Mouse (Mus musculus): Measurements from ENCODE around the gene Akap13. TPM values are rescaled to one million over a fixed set of nuclear protein-coding genes. Genes with fewer than 3 reads are reported as not detected.

The Akap13 gene
- polyA plus RNA-seq, 1 experiment from 2014 or later: 52.9 TPM

DNA sequence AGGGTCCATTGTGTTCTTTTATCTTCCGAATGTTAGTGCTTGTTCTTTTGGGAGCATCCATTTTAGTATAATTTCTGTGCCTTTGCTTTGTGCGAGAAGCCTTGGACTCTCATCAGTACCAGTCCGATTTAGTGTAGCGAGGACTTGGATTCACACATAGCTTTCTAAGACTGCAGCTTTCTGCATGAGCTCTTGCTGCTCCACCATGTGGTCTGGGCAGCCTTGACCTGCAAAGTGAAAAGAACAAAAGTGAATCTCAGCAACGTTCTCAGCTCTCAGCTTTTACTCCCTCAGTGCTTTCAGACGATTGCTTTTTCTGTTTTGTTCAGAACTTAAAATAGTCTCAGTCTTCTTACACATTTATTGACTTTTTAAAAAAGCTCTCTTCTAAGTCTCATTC is 65.2 kb downstream of the Akap13 start:
- ATAC-seq: no peak
- no peak for DNase-seq (ENCODE audit: low spot score)
- Histone ChIP-seq H3K27ac (ENCODE audit: low read length) (no peak overlapping the region), H3K9me3 (ENCODE audit: low read length) (no peaks in the 10 kb centered on the region), H3K4me1 (ENCODE audit: insufficient read depth, low read depth, low read length) (peaks cover 16% of the 10 kb centered on the region; the same call in 1 of the 2 replicates), H3K27me3 (replicated peaks; ENCODE audit: insufficient read depth, low read length) (no peaks in the 10 kb centered on the region), H3K4me3 (ENCODE audit: low read depth, low read length) (no peak overlapping the region), H3K9ac (replicated peaks; ENCODE audit: low read depth) (no peak overlapping the region), H3K4me2 (replicated peaks; ENCODE audit: low read depth, low read length) (no peak overlapping the region), H3K36me3 (ENCODE audit: insufficient read depth, low read length) (no peaks in the 10 kb centered on the region)
- 73% methylated on average over 6 of the region's 6 CpGs for WGBS
- no peak for TF ChIP-seq EP300 (IDR thresholded peaks at IDR 0.05)
- TF ChIP-seq CTCF (IDR thresholded peaks at IDR 0.05): no peak

DNA sequence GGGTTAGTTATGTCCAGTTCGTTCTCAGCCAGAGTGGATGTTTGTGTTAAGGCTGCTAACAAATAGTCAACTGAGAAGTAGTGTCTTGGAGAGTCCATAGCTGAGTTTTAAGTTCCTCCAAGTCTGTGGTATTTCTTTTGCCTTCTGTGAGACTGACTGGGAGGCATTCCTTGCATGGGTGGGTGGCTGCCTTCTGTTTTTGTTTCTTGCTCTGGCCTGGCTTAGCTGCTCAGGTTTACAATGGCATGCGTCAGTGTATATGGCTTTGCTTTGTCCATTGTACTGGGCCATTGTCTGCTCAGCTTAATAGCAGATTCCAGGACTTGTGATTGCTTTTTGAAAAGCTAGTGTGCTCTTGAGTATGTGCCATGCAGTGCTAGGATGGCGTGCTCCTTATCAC is 65.9 kb downstream of the Akap13 start:
- Histone ChIP-seq H3K4me2 (replicated peaks; ENCODE audit: low read depth, low read length) (no peak overlapping the region), H3K4me1 (ENCODE audit: insufficient read depth, low read depth, low read length) (peaks cover 16% of the 10 kb centered on the region; the same call in 1 of the 2 replicates), H3K27me3 (replicated peaks; ENCODE audit: insufficient read depth, low read length) (no peaks in the 10 kb centered on the region), H3K4me3 (ENCODE audit: low read depth, low read length) (no peak overlapping the region), H3K9me3 (ENCODE audit: low read length) (no peaks in the 10 kb centered on the region), H3K27ac (ENCODE audit: low read length) (no peak overlapping the region), H3K9ac (replicated peaks; ENCODE audit: low read depth) (no peak overlapping the region), H3K36me3 (ENCODE audit: insufficient read depth, low read length) (no peaks in the 10 kb centered on the region)
- DNase-seq (ENCODE audit: low spot score) (no peak), ATAC-seq (no peak)
- TF ChIP-seq CTCF (IDR thresholded peaks at IDR 0.05): no peak
- TF ChIP-seq EP300 (IDR thresholded peaks at IDR 0.05): no peak
- 39% methylated on average over 3 of the region's 3 CpGs for WGBS

DNA sequence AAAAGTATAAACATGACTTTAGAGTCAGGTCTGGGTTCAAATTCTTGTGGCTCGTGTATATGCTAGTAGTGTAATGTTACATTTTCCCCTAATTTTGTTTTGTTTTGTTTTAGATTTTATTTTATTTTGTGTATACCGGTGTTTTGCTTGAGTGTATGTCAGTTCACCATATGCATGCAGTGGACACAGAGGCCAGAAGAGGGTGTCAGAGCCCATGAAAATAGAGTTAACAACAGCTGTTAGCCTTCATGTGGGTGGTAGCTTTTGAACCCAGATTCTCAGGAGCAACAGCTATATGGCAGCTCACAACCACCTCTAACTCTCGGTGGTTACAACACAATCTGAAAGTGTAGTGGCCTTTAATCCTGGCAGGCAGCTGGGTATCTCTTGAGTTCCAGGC is 66.9 kb downstream of the Akap13 start:
- WGBS: 84% methylated on average over 3 of the region's 3 CpGs
- no peak for ATAC-seq
- H3K4me3 ChIP-seq (ENCODE audit: low read depth, low read length): no peak overlapping the region
- no peaks in the 10 kb centered on the region for H3K27me3 ChIP-seq (replicated peaks; ENCODE audit: insufficient read depth, low read length)
- no peak overlapping the region for H3K9ac ChIP-seq (replicated peaks; ENCODE audit: low read depth)
- no peaks in the 10 kb centered on the region for H3K36me3 ChIP-seq (ENCODE audit: insufficient read depth, low read length)
- H3K4me2 ChIP-seq (replicated peaks; ENCODE audit: low read depth, low read length): no peak overlapping the region
- TF ChIP-seq EP300 (IDR thresholded peaks at IDR 0.05) (no peak), CTCF (IDR thresholded peaks at IDR 0.05) (peak; percentile 51)
- H3K27ac ChIP-seq (ENCODE audit: low read length): no peak overlapping the region
- DNase-seq (ENCODE audit: low spot score): no peak
- H3K4me1 ChIP-seq (ENCODE audit: insufficient read depth, low read depth, low read length): peaks cover 20% of the 10 kb centered on the region; the same call in 1 of the 2 replicates
- H3K9me3 ChIP-seq (ENCODE audit: low read length): no peaks in the 10 kb centered on the region

DNA sequence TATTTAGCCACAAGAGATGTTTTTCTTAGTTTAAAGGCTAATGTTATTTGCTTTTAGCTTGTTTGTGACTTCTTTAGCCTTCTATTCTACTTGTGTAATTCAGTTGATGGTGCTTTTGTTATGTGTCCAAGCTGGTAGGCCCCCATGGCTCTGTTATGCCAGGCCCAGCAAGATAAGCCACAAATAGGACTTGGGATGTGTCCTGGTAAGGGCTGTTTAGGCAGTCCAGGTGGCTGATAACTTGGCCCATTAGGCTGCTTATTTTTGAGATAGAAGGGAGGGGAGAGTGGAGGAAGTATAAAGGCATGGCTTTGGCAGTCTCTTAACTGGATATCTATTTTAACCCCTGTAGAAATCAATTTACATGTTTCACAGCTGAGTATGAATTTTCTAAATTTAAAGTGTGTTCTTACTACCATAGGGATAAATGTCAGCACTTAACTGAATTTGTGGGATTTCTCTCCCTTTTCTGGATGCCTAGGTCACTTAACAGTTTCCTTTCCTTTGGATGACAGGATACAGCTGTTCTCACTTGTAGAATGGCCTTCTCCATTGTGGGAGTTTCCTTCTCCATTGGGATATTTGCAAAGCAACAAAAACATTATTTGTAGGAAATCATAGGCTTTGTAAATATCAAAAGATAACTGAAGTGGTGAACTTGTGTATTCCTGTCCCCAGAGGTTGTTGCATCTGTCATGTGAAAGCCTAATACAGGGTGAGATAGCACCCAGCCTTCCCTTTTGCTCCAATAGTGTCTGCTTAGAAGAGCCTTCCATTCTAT is 69.6 kb downstream of the Akap13 start:
- Histone ChIP-seq H3K9ac (replicated peaks; ENCODE audit: low read depth) (no peak overlapping the region), H3K36me3 (ENCODE audit: insufficient read depth, low read length) (no peaks in the 10 kb centered on the region), H3K4me1 (ENCODE audit: insufficient read depth, low read depth, low read length) (peaks cover 20% of the 10 kb centered on the region; the same call in 1 of the 2 replicates), H3K4me2 (replicated peaks; ENCODE audit: low read depth, low read length) (no peak overlapping the region), H3K4me3 (ENCODE audit: low read depth, low read length) (no peak overlapping the region), H3K9me3 (ENCODE audit: low read length) (no peaks in the 10 kb centered on the region), H3K27ac (ENCODE audit: low read length) (no peak overlapping the region), H3K27me3 (replicated peaks; ENCODE audit: insufficient read depth, low read length) (no peaks in the 10 kb centered on the region)
- ATAC-seq (no peak), DNase-seq (ENCODE audit: low spot score) (no peak)
- TF ChIP-seq EP300 (IDR thresholded peaks at IDR 0.05): no peak
- TF ChIP-seq CTCF (IDR thresholded peaks at IDR 0.05): no peak

DNA sequence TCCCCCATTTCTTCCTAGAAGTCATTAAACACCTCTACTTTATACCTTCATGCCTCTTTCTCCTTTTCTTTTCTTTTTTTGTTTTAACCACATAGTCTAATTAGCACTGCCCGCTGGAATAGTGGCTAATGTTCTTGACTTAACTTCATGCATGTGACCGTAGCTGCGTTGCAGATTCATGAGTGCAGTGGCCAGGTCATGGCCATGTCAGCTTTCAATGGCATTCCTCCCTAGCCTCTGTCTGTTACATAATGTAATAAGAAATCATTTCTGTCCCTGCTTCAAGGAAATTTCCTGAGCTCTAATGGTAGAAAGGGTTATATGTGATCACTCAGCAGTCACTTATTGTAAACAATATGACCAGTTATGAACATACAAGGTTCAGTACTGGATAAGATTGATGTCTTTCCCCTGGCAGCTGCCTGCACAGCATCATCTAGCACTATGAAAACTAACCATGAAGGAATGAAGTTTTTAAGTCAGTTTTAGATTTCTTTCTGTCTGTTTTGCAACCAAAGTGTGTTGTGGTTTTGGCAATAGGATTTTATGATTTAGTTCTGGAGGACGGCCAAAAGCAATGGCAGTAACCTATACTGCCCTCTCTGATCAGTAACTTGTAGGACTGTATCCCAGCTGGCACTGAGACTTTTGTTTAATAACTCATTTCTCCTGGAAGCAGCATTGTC is 70.5 kb downstream of the Akap13 start:
- DNase-seq (ENCODE audit: low spot score) (peak; percentile 70), ATAC-seq (peak; percentile 88)
- no peaks in the 10 kb centered on the region for H3K36me3 ChIP-seq (ENCODE audit: insufficient read depth, low read length)
- no peak overlapping the region for H3K27ac ChIP-seq (ENCODE audit: low read length)
- no peaks in the 10 kb centered on the region for H3K9me3 ChIP-seq (ENCODE audit: low read length)
- H3K4me3 ChIP-seq (ENCODE audit: low read depth, low read length): no peak overlapping the region
- H3K27me3 ChIP-seq (replicated peaks; ENCODE audit: insufficient read depth, low read length): no peaks in the 10 kb centered on the region
- WGBS: 44% methylated on average over 4 of the region's 4 CpGs
- no peak overlapping the region for H3K4me2 ChIP-seq (replicated peaks; ENCODE audit: low read depth, low read length)
- no peak overlapping the region for H3K9ac ChIP-seq (replicated peaks; ENCODE audit: low read depth)
- TF ChIP-seq CTCF (IDR thresholded peaks at IDR 0.05) (no peak), EP300 (IDR thresholded peaks at IDR 0.05) (0 out of 2 replicates have a peak, but pooled peaks have one; percentile 45)
- H3K4me1 ChIP-seq (ENCODE audit: insufficient read depth, low read depth, low read length): peaks cover 20% of the 10 kb centered on the region; the same call in 1 of the 2 replicates

DNA sequence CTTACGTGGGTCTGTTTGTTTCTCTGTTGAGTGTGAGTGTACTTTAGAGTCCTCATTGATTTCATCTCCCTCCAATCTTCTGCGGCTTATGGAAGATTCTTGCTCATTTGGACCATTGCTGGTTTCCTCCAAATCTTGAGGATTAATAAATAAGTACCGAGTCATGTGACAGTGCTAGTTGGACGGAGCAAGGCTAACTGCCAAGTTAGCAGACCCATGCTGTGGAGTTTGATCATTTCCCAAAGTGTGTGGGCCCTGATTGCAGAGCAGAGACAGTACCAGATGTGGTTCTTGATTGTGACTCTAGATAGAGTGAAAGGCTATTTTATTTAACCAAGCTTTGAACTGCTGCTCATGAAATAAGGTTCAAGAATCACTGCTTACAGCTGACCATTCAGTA is 73.4 kb downstream of the Akap13 start:
- DNase-seq (ENCODE audit: low spot score): no peak
- Histone ChIP-seq H3K9me3 (ENCODE audit: low read length) (no peaks in the 10 kb centered on the region), H3K4me1 (ENCODE audit: insufficient read depth, low read depth, low read length) (peaks cover 13% of the 10 kb centered on the region; the same call in 1 of the 2 replicates), H3K9ac (replicated peaks; ENCODE audit: low read depth) (no peak overlapping the region), H3K27ac (ENCODE audit: low read length) (no peak overlapping the region), H3K4me2 (replicated peaks; ENCODE audit: low read depth, low read length) (no peak overlapping the region), H3K36me3 (ENCODE audit: insufficient read depth, low read length) (no peaks in the 10 kb centered on the region), H3K27me3 (replicated peaks; ENCODE audit: insufficient read depth, low read length) (no peaks in the 10 kb centered on the region), H3K4me3 (ENCODE audit: low read depth, low read length) (no peak overlapping the region)
- TF ChIP-seq EP300 (IDR thresholded peaks at IDR 0.05) (no peak), CTCF (IDR thresholded peaks at IDR 0.05) (no peak)
- WGBS: 64% methylated on average over 4 of the region's 4 CpGs
- ATAC-seq: no peak

Measured in lung, postnatal 0 days (tissue).